Mouse (Mus musculus) ES-Bruce4 (cell line): Measurements from ENCODE around the gene Pomt1. TPM values are rescaled to one million over a fixed set of nuclear protein-coding genes. Genes with fewer than 3 reads are reported as not detected.

ENCODE experiments used
- H3K27ac ChIP-seq: 2 replicates; pipeline ENCODE4 v1.5.1; 2012; ENCODE audit warnings: low read length, inconsistent platforms; ENCODE audit not compliant: insufficient read depth
- H3K27me3 ChIP-seq: 2 replicates; pipeline ENCODE4 v1.6.1; 2012; ENCODE audit warnings: mild to moderate bottlenecking, low read length, inconsistent platforms; ENCODE audit not compliant: control insufficient read depth, poor library complexity, insufficient read depth, severe bottlenecking
- H3K36me3 ChIP-seq: 2 replicates; pipeline ENCODE4 v1.6.1; 2012; ENCODE audit warnings: inconsistent platforms, mild to moderate bottlenecking, low read length, moderate library complexity; ENCODE audit not compliant: control insufficient read depth, poor library complexity, insufficient read depth, severe bottlenecking
- H3K4me1 ChIP-seq: one replicate; pipeline ENCODE4 v1.8.1; 2011; ENCODE audit warnings: low read length; ENCODE audit not compliant: control insufficient read depth, insufficient read depth
- H3K4me3 ChIP-seq: 2 replicates; pipeline ENCODE4 v1.5.1; 2011; ENCODE audit warnings: low read depth, mild to moderate bottlenecking, low read length
- H3K9ac ChIP-seq: 2 replicates; pipeline ENCODE4 v1.6.1; 2012; ENCODE audit warnings: low read depth, mild to moderate bottlenecking, inconsistent platforms; ENCODE audit not compliant: poor library complexity, severe bottlenecking
- H3K9me3 ChIP-seq: replicated peaks from 2 replicates; pipeline ENCODE4 v1.6.1; 2012; ENCODE audit warnings: mild to moderate bottlenecking, low read length, inconsistent platforms; ENCODE audit not compliant: control insufficient read depth, poor library complexity, insufficient read depth, severe bottlenecking
- CTCF ChIP-seq: IDR thresholded peaks from one replicate; pipeline ENCODE4 v1.8.1; 2011; ENCODE audit warnings: low read depth, low read length
- EP300 ChIP-seq: IDR thresholded peaks from 2 replicates; pipeline ENCODE4 v1.6.1; 2011; ENCODE audit warnings: low read depth, low read length; ENCODE audit not compliant: insufficient read depth
- POLR2A ChIP-seq: IDR thresholded peaks from one replicate; pipeline ENCODE4 v1.8.1; 2011; ENCODE audit warnings: low read length; ENCODE audit not compliant: insufficient read depth
- polyA plus RNA-seq: library from polyadenylated mRNA; stranded (reverse); fragments of >200 nt; gene quantifications from 2 replicates; pipeline ENCODE4 v1.2.4, GENCODE M21; 2011; ENCODE audit warnings: low read depth; ENCODE audit not compliant: missing spikeins, insufficient read depth, insufficient read length

Gene Pomt1
- polyA plus RNA-seq, 1 experiment, result 30.6 TPM

- no peak overlapping the region for H3K27ac ChIP-seq
- TF ChIP-seq CTCF (no peak), EP300 (no peak), POLR2A (no peak)
Measured at GRCm38 (mm10) chr2:32254563-32254962, 18.2 kb downstream of the Pomt1 start.

GRCm38 (mm10) chr2:32256273-32256672 lies 19.9 kb downstream of the Pomt1 start:
- no peaks in the 10 kb centered on the region for H3K9me3 ChIP-seq
- H3K27ac ChIP-seq, result no peak overlapping the region
- TF ChIP-seq CTCF, result no peak
- TF ChIP-seq POLR2A, result no peak
- no peak for TF ChIP-seq EP300
- H3K9ac ChIP-seq, result no peak overlapping the region
- H3K36me3 ChIP-seq, result peaks cover 15% of the 10 kb centered on the region
- no peaks in the 10 kb centered on the region for H3K27me3 ChIP-seq
- no peaks in the 10 kb centered on the region for H3K4me1 ChIP-seq
- no peak overlapping the region for H3K4me3 ChIP-seq

More at GRCm38 (mm10) chr2:32254563-32254962, 18.2 kb downstream of the Pomt1 start:
- Histone ChIP-seq H3K4me1 (no peaks in the 10 kb centered on the region), H3K9ac (no peak overlapping the region), H3K9me3 (no peaks in the 10 kb centered on the region), H3K4me3 (no peak overlapping the region), H3K36me3 (peaks cover 15% of the 10 kb centered on the region), H3K27me3 (no peaks in the 10 kb centered on the region)

GRCm38 (mm10) chr2:32258887-32259533 lies 22.6 kb downstream of the Pomt1 start:
- peaks cover 11% of the 10 kb centered on the region; the same call in 1 of the 2 replicates for H3K36me3 ChIP-seq
- H3K4me3 ChIP-seq, result peak overlapping the region; percentile 72
- no peak overlapping the region for H3K27ac ChIP-seq
- H3K9me3 ChIP-seq, result no peaks in the 10 kb centered on the region
- no peaks in the 10 kb centered on the region for H3K4me1 ChIP-seq
- TF ChIP-seq EP300, result no peak
- no peak for TF ChIP-seq POLR2A
- TF ChIP-seq CTCF, result no peak
- H3K27me3 ChIP-seq, result no peaks in the 10 kb centered on the region
- peak overlapping the region; percentile 62; the same call in 1 of the 2 replicates for H3K9ac ChIP-seq

- TF ChIP-seq EP300 (peak; percentile 63; the same call in 1 of the 2 replicates), CTCF (no peak), POLR2A (peak; percentile 51)
- Histone ChIP-seq H3K27me3 (no peaks in the 10 kb centered on the region), H3K4me3 (peak within 1 kb of the TSS; percentile 72), H3K9me3 (no peaks in the 10 kb centered on the region), H3K9ac (peak within 1 kb of the TSS; percentile 62), H3K4me1 (no peaks in the 10 kb centered on the region), H3K27ac (no peak within 1 kb of the TSS), H3K36me3 (peaks cover 11% of the 10 kb centered on the region; the same call in 1 of the 2 replicates)
Measured at GRCm38 (mm10) chr2:32259657-32260417, 23.4 kb downstream of the Pomt1 start, which contains the start of gene Uck1. Gene Uck1 (minus strand): TSS chr2:32260159.

- TF ChIP-seq EP300 (no peak), POLR2A (no peak), CTCF (peak; percentile 24)
- no peaks in the 10 kb centered on the region for H3K27me3 ChIP-seq
- H3K27ac ChIP-seq, result no peak overlapping the region
- H3K4me3 ChIP-seq, result no peak overlapping the region
- H3K36me3 ChIP-seq, result peaks cover 11% of the 10 kb centered on the region; the same call in 1 of the 2 replicates
- no peaks in the 10 kb centered on the region for H3K9me3 ChIP-seq
- no peak overlapping the region for H3K9ac ChIP-seq
- no peaks in the 10 kb centered on the region for H3K4me1 ChIP-seq
Measured at GRCm38 (mm10) chr2:32260635-32261034, 24.2 kb downstream of the Pomt1 start.
